Mouse (Mus musculus) bone marrow, adult 2 months (tissue): ENCODE results near the gene C330021F23Rik.

ENCODE experiments used
- CTCF ChIP-seq: fragments of 200-500 bp; IDR thresholded peaks from 2 replicates; pipeline ENCODE4 v1.5.1; 2011; ENCODE audit warnings: low read length, control low read depth; ENCODE audit not compliant: control insufficient read depth, insufficient read depth
- POLR2A ChIP-seq: fragments of 200-500 bp; IDR thresholded peaks from 2 replicates; pipeline ENCODE4 v1.6.1; 2011; ENCODE audit warnings: low read depth, mild to moderate bottlenecking, control low read depth, low read length, borderline replicate concordance; ENCODE audit not compliant: control insufficient read depth

- TF ChIP-seq CTCF (no peak), POLR2A (no peak)
Measured at GRCm38 (mm10) chr8:3626971-3627370, 59.2 kb downstream of the C330021F23Rik start.
